Mouse (Mus musculus) olfactory bulb, adult 2 months (tissue): ENCODE results near the gene Fermt3. TPM values are rescaled to one million over a fixed set of nuclear protein-coding genes. Genes with fewer than 3 reads are reported as not detected.
"Not testable (repeated sequence)": the region's sequence is repeated elsewhere in the genome, so short reads cannot be mapped to it uniquely, and the experiment has no call there.

ENCODE experiments used
- H3K27ac ChIP-seq: fragments of 200-500 bp; 2 replicates; pipeline ENCODE4 v1.5.1; 2012; ENCODE audit warnings: low read depth, low read length; ENCODE audit not compliant: insufficient read depth
- H3K4me1 ChIP-seq: fragments of 200-500 bp; 2 replicates; pipeline ENCODE4 v1.6.1; 2012; ENCODE audit warnings: low read length; ENCODE audit not compliant: control insufficient read depth, insufficient read depth
- H3K4me3 ChIP-seq: fragments of 200-500 bp; 2 replicates; pipeline ENCODE4 v1.5.1; 2012; ENCODE audit warnings: mild to moderate bottlenecking, low read depth, low read length, moderate library complexity; ENCODE audit not compliant: insufficient read depth
- CTCF ChIP-seq: fragments of 200-500 bp; IDR thresholded peaks from 2 replicates; pipeline ENCODE4 v1.5.1; 2012; ENCODE audit warnings: low read depth, mild to moderate bottlenecking, low read length, moderate library complexity; ENCODE audit not compliant: insufficient read depth
- POLR2A ChIP-seq: fragments of 200-500 bp; IDR thresholded peaks from 2 replicates; pipeline ENCODE4 v1.6.1; 2012; ENCODE audit warnings: mild to moderate bottlenecking, low read depth, low read length, moderate library complexity; ENCODE audit not compliant: insufficient read depth
- WGBS: fragments of 180-500 bp; shearing (Covaris S2); methylation state at CpG from one replicate; pipeline ENCODE4 v1.1.7; 2018; 5-methylcytosine and 5-hydroxymethylcytosine counted together
- polyA plus RNA-seq: library from polyadenylated mRNA; stranded (reverse); fragments of >200 nt; gene quantifications from 2 replicates; pipeline ENCODE4 v1.2.4, GENCODE M21; 2012; ENCODE audit warnings: low replicate concordance; ENCODE audit not compliant: missing spikeins, insufficient read depth, insufficient read length

Gene Fermt3
- polyA plus RNA-seq, 1 experiment = not detected

GRCm38 (mm10) chr19:6994489-6994888 is 24.8 kb downstream of the Fermt3 start:
- Histone ChIP-seq H3K4me3 (no peak overlapping the region), H3K27ac (no peak overlapping the region), H3K4me1 (peaks cover 38% of the 10 kb centered on the region)
- 76% methylated on average over 8 of the region's 8 CpGs for WGBS
- no peak for TF ChIP-seq POLR2A
- no peak for TF ChIP-seq CTCF

- Histone ChIP-seq H3K27ac (no peak overlapping the region), H3K4me1 (peaks cover 38% of the 10 kb centered on the region), H3K4me3 (no peak overlapping the region)
- TF ChIP-seq POLR2A (no peak), CTCF (no peak)
- WGBS = 84% methylated on average over 8 of the region's 8 CpGs
Observed at GRCm38 (mm10) chr19:6994002-6994401, 25.3 kb downstream of the Fermt3 start.

- 59% methylated on average over 14 of the region's 14 CpGs for WGBS
- peaks cover 36% of the 10 kb centered on the region for H3K4me1 ChIP-seq
- TF ChIP-seq CTCF (no peak), POLR2A (no peak)
- H3K27ac ChIP-seq = 0 out of 2 replicates have a peak overlapping the region, but pooled peaks have one; percentile 2
- peak overlapping the region; percentile 48 for H3K4me3 ChIP-seq
Observed at GRCm38 (mm10) chr19:6993011-6993770, 26.1 kb downstream of the Fermt3 start.

GRCm38 (mm10) chr19:6992011-6992858 is 27.0 kb downstream of the Fermt3 start, which contains the start of gene Dnajc4:
TSS of gene Dnajc4 (minus strand) at chr19:6992572.
- H3K27ac ChIP-seq = 0 out of 2 replicates have a peak within 1 kb of the TSS, but pooled peaks have one; percentile 2
- H3K4me3 ChIP-seq = peak within 1 kb of the TSS; percentile 66
- TF ChIP-seq POLR2A = no peak
- 0 out of 2 replicates have a peak, but pooled peaks have one; percentile 15 for TF ChIP-seq CTCF
- WGBS = under 1% methylated on average over 37 of the region's 37 CpGs
- H3K4me1 ChIP-seq = peaks cover 32% of the 10 kb centered on the region

GRCm38 (mm10) chr19:6991166-6991565 is 28.1 kb downstream of the Fermt3 start:
- H3K4me1 ChIP-seq = peaks cover 31% of the 10 kb centered on the region
- H3K4me3 ChIP-seq, H3K27ac ChIP-seq: not testable (repeated sequence)
- WGBS = 93% methylated on average over 6 of the region's 6 CpGs

- WGBS = 89% methylated on average over 6 of the region's 6 CpGs
- Histone ChIP-seq H3K4me3 (no peak overlapping the region), H3K27ac (no peak overlapping the region), H3K4me1 (peaks cover 34% of the 10 kb centered on the region)
- TF ChIP-seq CTCF = no peak
- no peak for TF ChIP-seq POLR2A
Observed at GRCm38 (mm10) chr19:6990712-6991111, 28.6 kb downstream of the Fermt3 start.

- Histone ChIP-seq H3K27ac (no peak overlapping the region), H3K4me3 (no peak overlapping the region), H3K4me1 (peaks cover 21% of the 10 kb centered on the region)
- TF ChIP-seq CTCF (no peak), POLR2A (no peak)
- 90% methylated on average over 8 of the region's 8 CpGs for WGBS
Observed at GRCm38 (mm10) chr19:6989251-6989650, 30.0 kb downstream of the Fermt3 start.

- Histone ChIP-seq H3K4me3 (peak overlapping the region; percentile 74), H3K27ac (peak overlapping the region; percentile 61), H3K4me1 (peaks cover 16% of the 10 kb centered on the region)
- WGBS = 2% methylated on average over 8 of the region's 8 CpGs
- no peak for TF ChIP-seq POLR2A
- TF ChIP-seq CTCF = no peak
Observed at GRCm38 (mm10) chr19:6987904-6988285, 31.4 kb downstream of the Fermt3 start.
